Mouse (Mus musculus): Measurements from ENCODE around the gene Fam133b.
"Not testable (repeated sequence)": the region's sequence is repeated elsewhere in the genome, so short reads cannot be mapped to it uniquely, and the experiment has no call there.

The Fam133b gene

GRCm38 (mm10) chr5:3598766-3599165 is 55.1 kb downstream of the Fam133b start:
- no peak for DNase-seq (ENCODE audit: low read depth, low spot score)

GRCm38 (mm10) chr5:3600298-3600697 is 56.7 kb downstream of the Fam133b start:
- DNase-seq (ENCODE audit: low read depth, low spot score): no peak

GRCm38 (mm10) chr5:3600790-3601189 is 57.2 kb downstream of the Fam133b start:
- no peak for DNase-seq (ENCODE audit: low read depth, low spot score)

GRCm38 (mm10) chr5:3607114-3607513 is 63.5 kb downstream of the Fam133b start:
- DNase-seq (ENCODE audit: low read depth, low spot score): no peak

- DNase-seq (ENCODE audit: low read depth, low spot score): no peak
These were observed 65.6 kb downstream of the Fam133b start for GRCm38 (mm10) chr5:3609241-3609640.

- not testable (repeated sequence) for DNase-seq (ENCODE audit: low read depth, low spot score)
These were observed 68.2 kb downstream of the Fam133b start for GRCm38 (mm10) chr5:3611835-3612234.

Measured in skeletal muscle tissue, adult 2 months (tissue).